Mouse (Mus musculus) thymus, postnatal 25 days (tissue): Measurements from ENCODE around the gene Tenm3.

ENCODE experiments used
- DNase-seq: peaks from one replicate; pipeline ENCODE4 v3.0.0; 2022

Tenm3 gene

DNA sequence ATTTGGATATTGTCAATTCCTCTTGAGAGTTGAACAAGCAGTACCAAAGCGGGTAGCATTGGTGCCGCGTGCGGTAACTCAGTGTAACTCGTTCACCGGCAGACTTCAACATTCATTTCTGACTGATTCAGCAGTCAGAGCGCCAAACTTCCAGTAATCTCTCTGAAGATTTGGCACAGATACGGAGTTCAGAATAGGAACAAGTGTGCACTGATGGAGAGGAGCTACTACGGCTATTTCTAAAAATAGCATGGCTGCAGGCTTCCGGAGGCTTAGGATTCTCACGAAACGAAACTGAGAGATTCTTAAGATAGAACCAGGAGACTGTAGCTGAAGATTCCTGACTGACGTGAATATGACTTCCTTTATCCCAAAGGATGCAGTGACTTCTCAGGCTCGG is 332.6 kb downstream of the Tenm3 start:
- no peak for DNase-seq

GRCm38 (mm10) chr8:48508641-48509599 is 334.8 kb downstream of the Tenm3 start:
- no peak for DNase-seq

- no peak for DNase-seq
Observed at GRCm38 (mm10) chr8:48507719-48508501, 335.8 kb downstream of the Tenm3 start.

- DNase-seq, result no peak
Observed at GRCm38 (mm10) chr8:48492491-48492890, 351.3 kb downstream of the Tenm3 start.

- DNase-seq, result no peak
Observed at GRCm38 (mm10) chr8:48490635-48491165, 353.1 kb downstream of the Tenm3 start.

DNA sequence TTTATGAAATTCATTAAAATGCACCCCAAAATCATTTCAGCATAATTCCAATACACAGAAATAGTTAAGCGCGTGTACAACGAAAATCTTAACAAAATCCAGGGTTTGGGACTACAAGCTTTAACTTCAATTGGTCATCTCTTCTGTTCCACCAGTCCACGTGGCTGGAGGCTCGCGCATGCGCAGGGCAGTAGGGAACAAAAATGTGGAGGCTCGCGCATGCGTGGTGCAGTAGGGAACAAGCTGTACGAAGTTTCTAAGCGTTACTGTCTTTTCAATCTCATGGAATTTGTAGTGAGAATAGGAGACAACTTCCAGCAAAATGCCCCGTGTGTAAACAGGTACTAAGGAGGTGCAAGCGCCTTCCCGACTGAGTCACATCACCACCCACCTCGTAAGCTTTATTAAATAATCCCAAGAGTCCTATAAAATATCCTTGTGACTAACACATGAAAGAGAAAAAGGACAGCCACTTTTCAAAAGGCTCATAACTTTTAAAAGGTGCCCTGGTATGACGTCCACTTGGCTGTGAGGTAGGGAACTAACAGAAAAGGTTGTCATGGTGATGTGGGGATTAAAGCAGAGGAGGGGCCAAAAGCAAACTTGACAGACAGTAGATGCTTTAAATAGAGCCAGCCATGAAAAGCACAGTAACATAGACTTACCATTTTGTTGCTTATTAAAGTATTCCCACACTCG is 353.7 kb downstream of the Tenm3 start:
- DNase-seq, result no peak

DNA sequence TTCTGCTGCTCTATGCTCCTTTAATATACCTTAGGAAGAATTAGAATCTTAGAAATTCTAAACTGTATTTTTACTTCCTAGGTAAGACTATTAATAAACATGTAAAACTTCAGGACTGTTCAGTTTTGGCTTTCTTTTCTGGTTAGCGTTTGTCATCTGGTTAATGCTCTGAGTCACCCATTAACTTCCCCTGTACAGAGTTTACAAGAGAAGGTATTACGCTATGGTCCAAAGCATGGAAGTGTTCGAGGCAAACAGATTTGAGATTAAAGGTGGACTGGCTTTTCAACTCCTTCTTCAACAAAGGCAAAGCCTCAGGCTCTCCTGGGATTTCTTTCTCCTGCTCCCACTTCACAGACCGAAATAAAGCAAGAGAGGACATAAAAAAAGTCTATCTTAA is 354.3 kb downstream of the Tenm3 start:
- no peak for DNase-seq

DNA sequence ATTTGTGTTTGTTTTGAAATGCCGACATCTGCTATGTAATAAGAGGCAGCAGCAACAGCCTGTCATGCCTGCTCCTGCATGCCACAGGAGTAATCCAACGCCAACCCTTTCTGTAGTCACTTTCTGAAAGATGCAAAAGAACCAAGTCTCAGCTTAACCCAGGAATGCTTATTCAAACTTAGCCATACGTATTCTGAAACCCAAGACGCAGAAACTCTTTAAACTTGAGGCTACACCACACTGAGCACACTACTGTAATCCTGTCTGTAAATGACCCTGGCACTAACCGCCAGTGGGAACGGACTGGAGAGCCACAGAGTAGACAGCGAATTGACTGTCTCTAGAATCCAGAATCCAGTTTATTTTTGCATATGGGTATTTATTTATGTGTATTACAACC is 354.9 kb downstream of the Tenm3 start:
- no peak for DNase-seq

- DNase-seq, result no peak
Observed at GRCm38 (mm10) chr8:48484143-48484542, 359.6 kb downstream of the Tenm3 start.

GRCm38 (mm10) chr8:48481709-48482671 is 361.8 kb downstream of the Tenm3 start:
- no peak for DNase-seq

GRCm38 (mm10) chr8:48477371-48477935 is 366.3 kb downstream of the Tenm3 start:
- no peak for DNase-seq

DNA sequence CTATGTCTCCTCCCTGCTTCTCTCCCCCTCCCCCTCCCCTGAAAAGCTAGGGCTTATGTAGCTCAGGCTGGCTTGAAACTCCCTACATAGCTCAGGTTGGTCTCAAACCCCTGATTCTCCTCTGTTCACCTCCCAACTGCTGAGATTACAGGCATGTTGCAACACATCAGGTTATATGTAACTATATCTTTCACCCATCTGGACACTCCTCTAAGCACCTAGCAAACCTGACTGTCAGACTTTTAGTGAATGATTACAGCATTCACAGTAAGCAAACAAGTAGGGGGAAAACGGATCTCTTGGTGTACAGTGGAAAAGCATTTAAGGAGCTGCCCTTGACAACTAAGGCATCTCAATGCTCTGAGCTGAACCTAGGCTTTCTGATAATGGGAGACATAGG is 366.9 kb downstream of the Tenm3 start:
- no peak for DNase-seq

- DNase-seq, result no peak
Observed at GRCm38 (mm10) chr8:48467633-48468032, 376.1 kb downstream of the Tenm3 start.

DNA sequence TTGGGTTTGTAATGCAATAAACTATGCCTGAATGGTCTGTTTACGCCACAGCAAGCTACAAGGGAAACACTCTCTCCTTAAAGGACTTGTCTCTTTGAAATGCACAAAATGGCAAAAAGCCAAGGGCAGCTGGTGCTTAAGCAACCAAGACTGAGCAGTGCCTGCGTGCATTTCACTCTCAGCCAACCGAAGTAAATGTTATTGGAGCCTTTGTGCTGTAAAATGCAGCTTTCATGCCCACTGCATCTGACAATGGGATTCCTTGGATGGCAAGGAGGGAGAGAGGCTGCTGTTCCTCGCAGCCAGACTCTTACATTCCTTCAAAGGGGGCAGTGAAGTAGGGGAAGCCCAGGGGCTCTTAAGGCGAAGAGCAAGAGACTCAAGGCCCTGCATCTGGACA is 385.4 kb downstream of the Tenm3 start:
- no peak for DNase-seq

DNA sequence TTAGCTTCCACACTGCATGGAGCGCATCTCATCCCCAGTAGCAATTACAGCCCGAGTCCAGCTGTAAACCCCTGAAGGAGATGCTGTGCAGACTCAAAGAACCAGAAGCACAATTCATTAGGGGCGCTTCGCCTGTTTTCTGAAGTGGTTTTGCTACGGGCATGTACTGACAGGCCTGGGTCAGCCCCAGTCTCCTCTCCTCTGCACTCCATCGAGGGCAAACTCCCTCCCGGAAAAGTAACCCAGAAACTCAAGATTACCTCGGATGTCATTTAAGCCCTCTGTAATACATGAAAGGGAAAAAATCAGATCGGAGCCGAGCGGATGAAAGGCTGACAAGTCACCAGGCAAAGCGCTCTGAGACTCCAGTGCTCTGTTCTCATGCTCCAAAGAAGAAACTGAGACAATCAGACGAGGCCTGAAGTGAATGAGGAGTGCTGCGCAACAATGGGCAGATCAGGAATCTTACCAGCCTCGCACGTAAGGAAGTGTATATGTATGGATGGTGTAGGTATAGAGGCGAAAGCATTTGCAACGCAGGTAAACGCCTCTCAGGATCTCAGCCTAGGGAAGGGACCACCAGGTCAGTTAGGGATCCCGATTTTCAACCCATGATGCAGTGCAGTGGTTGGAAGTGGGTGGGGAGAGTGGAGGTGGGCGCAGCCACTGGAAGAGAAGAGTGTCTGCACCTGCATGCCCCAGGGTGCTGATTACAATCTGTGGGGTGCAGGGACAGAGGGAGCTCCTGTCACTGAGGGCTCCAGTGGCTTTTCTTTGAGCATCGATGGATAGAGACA is 387.2 kb downstream of the Tenm3 start:
- DNase-seq, result no peak

- DNase-seq, result no peak
Observed at GRCm38 (mm10) chr8:48451247-48451635, 392.5 kb downstream of the Tenm3 start.

- no peak for DNase-seq
Observed at GRCm38 (mm10) chr8:48450397-48451246, 393.1 kb downstream of the Tenm3 start.

DNA sequence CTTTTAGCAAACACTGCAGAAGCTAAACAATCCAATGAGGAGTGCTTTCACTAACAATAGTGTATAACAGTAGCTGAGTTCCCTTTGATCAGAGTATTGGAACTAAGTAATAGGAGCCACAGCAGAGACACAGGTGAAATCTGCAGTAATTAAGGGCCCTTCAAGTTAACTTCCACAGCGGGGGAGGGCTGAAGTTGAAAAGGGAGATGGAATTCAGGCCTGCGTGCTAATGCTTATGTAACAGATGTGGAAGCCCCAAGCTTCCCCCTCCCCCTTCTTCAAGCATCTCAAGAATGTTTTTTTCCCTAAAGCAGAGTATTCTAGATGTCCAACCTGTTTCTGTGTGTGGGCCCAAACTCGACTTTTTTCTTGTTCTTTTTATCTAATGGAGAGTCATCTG is 394.1 kb downstream of the Tenm3 start:
- DNase-seq, result no peak

DNA sequence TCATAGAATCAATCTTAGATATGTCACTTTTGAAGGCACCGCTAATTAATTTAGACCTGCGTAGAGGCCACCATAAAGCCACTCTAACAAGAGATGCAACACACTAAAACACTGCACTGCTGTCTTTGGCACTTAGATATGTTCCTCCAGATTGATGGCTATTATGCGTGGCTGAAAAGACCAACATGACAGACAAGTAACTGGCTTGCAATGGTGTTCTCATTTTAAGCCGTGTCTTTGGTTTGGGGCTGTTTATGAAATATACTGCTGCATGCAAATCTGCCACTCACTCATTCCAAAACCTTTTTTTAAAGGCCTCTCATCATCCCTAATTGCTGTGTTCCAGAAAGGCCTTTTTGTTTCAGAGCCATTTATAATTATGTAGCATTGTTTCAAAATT is 398.1 kb downstream of the Tenm3 start:
- DNase-seq, result no peak

GRCm38 (mm10) chr8:48439491-48439890 is 404.3 kb downstream of the Tenm3 start:
- no peak for DNase-seq
